Mouse (Mus musculus) megakaryocyte, embryonic 14.5 days (primary cell): ENCODE measurements around the gene Gpr146.

Experiments
- FLI1 ChIP-seq: IDR thresholded peaks from 2 replicates; pipeline ENCODE4 v1.6.1; 2012; ENCODE audit warnings: low read length, inconsistent platforms, mixed read lengths
- GATA1 ChIP-seq: IDR thresholded peaks from 3 replicates; pipeline ENCODE4 v1.6.1; 2012; ENCODE audit warnings: mixed read lengths, low read length, inconsistent platforms, borderline replicate concordance

- no peak for TF ChIP-seq GATA1
- TF ChIP-seq FLI1, result no peak
These were observed 23.6 kb upstream of the Gpr146 start for GRCm38 (mm10) chr5:139353946-139354345.
